Mouse (Mus musculus): Measurements from ENCODE around the gene Wdr76. TPM values are rescaled to one million over a fixed set of nuclear protein-coding genes. Genes with fewer than 3 reads are reported as not detected.
"Not testable (repeated sequence)": the region's sequence is repeated elsewhere in the genome, so short reads cannot be mapped to it uniquely, and the experiment has no call there.

Wdr76 gene
- total and polyA plus RNA-seq, 3 experiments: 21.8 to 23.2 TPM; not detected in 1

DNA sequence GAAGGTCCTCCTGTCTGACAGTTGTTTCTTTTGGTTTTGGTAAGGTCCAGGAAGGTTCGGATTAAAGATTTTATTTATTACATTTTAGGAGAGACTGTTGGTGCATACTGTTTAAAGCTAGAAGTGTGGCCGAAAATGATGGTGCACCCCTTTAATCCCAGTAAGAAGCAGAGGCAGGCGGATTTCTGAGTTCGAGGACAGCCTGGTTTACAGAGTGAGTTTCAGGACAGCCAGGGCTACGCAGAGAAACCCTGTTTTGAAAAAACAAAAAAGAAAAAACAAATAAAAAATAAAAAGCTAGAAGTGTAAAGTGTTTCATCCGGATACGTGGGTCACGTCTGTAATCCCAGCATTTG lies 32.4 kb upstream of the Wdr76 start:
- Histone ChIP-seq H3K27me3 (ENCODE audit: control insufficient read depth in 1 of 2, insufficient read depth in 2 of 2, low read length in 2 of 2) (no peaks in the 10 kb centered on the region), H3K9ac (ENCODE audit: control insufficient read depth, low read depth, low read length, poor library complexity, severe bottlenecking) (peak overlapping the region; percentile 91), H3K4me1 (ENCODE audit: control insufficient read depth in 1 of 2, insufficient read depth in 2 of 2, low read length in 2 of 2) (peaks cover 0 to 2% of the 10 kb centered on the region in 2 experiments; a peak in 3 of 4 replicates), H3K9me3 (replicated peaks; ENCODE audit: insufficient read depth, low read length) (no peaks in the 10 kb centered on the region), H3K36me3 (ENCODE audit: control insufficient read depth in 1 of 2, insufficient read depth in 2 of 2, low read length in 2 of 2) (peaks cover 0 to 2% of the 10 kb centered on the region in 2 experiments; a peak in 2 of 4 replicates), H3K79me2 (ENCODE audit: control insufficient read depth, insufficient read depth, low read length, poor library complexity) (peaks cover 6% of the 10 kb centered on the region), H3K4me3 (ENCODE audit: control insufficient read depth in 1 of 2, insufficient read depth in 1 of 2, low read depth in 2 of 2, low read length in 2 of 2) (peak overlapping the region; percentile 72 to 90), H3K27ac (ENCODE audit: control insufficient read depth, low read depth, low read length) (peak overlapping the region; percentile 95)
- DNase-seq (ENCODE audit: low read depth, low spot score): peak; percentile 50
- TF ChIP-seq RAD21 (IDR thresholded peaks at IDR 0.05; ENCODE audit: low read depth, low read length) (no peak), POLR2A (IDR thresholded peaks at IDR 0.05; ENCODE audit: control insufficient read depth in 1 of 2, insufficient read depth in 1 of 2, low read depth in 1 of 2, low read length in 2 of 2, poor library complexity in 1 of 2) (0 out of 4 replicates have a peak, but pooled peaks of 1 of the 2 experiments have one; percentile 30), MXI1 (IDR thresholded peaks at IDR 0.05; ENCODE audit: low read depth, low read length) (0 out of 2 replicates have a peak, but pooled peaks have one; percentile 7), GATA1 (IDR thresholded peaks at IDR 0.05; ENCODE audit: low read depth, low read length) (no peak)

DNA sequence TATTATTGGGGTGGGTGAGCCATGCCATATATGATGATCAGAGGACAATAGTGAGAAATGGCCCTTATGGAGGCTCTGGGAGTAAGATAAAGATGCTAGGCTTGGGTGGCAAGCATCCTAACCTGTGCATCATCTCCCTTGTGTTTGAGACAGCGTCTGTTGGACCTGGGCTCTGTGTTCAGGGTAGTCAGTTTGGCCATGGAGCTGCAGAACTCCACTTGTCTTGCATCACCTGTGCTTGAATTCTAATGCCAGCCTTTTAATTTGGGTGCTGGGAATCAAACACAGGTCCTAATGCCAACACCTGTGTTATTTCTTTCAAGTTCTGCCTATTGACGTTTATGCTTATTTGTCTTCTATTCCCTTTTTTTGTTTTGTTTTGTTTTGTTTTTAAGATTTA lies 31.2 kb upstream of the Wdr76 start:
- not testable (repeated sequence) for H3K27ac ChIP-seq (ENCODE audit: control insufficient read depth, low read depth, low read length); H3K36me3 ChIP-seq (ENCODE audit: control insufficient read depth in 1 of 2, insufficient read depth in 2 of 2, low read length in 2 of 2); H3K9ac ChIP-seq (ENCODE audit: control insufficient read depth, low read depth, low read length, poor library complexity, severe bottlenecking); H3K27me3 ChIP-seq (ENCODE audit: control insufficient read depth in 1 of 2, insufficient read depth in 2 of 2, low read length in 2 of 2); H3K4me3 ChIP-seq (ENCODE audit: control insufficient read depth in 1 of 2, insufficient read depth in 1 of 2, low read depth in 2 of 2, low read length in 2 of 2); DNase-seq (ENCODE audit: low read depth, low spot score); H3K79me2 ChIP-seq (ENCODE audit: control insufficient read depth, insufficient read depth, low read length, poor library complexity); H3K9me3 ChIP-seq (replicated peaks; ENCODE audit: insufficient read depth, low read length); H3K4me1 ChIP-seq (ENCODE audit: control insufficient read depth in 1 of 2, insufficient read depth in 2 of 2, low read length in 2 of 2)

DNA sequence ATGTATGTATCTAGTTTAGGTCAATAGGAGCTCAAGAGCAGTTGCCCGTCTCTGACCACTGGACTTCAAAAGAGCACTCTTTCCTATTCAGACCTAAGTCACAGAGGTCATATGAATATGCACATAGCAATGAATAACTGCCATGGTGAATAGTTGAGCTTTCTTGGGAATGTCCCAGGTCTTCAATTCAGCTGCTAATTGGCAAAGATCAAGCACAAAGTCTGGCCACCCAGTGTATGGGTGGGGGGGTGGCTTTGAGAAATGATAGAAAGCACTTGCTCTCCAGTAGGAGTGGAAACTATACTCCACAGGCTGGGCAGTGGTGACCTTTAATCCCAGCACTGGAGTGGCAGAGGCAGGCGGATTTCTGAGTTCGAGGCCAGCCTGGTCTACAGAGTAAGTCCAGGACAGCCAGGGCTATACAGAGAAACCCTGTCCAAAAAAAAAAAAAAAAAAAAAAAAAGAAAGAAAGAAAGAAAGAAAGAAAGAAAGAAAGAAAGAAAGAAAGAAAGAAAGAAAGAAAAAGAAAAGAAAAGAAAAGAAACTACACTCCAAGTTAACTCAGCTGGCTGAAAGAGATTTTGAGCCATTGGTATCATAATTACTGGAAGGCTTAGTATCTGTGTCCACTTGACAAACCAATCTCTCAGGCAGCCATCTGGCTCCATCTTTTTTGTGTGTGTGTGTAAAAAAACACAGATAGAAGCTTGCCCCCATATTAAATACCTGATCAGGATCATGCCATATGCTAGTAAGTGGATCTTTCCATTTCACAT lies 28.8 kb upstream of the Wdr76 start:
- H3K79me2 ChIP-seq (ENCODE audit: control insufficient read depth, insufficient read depth, low read length, poor library complexity): peaks cover 3% of the 10 kb centered on the region; the same call in 1 of the 2 replicates

DNA sequence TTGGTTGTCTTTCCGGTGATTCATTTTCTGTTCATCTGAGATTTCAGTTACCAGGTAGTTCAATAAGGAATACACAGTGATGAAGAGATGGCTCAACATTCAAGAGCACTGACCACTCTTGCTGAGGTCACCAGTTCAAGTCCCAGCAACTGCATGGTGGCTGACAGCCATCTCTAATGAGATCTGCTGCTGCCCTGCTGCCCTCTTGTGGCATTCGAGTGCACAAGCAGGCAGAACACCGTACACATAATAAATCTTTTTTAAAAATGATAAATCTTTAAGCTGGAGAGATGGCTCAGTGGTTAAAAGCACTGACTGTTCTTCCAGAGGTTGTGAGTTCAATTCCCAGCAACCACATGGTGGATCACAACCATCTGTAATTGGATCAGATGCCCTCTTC lies 26.0 kb upstream of the Wdr76 start:
- Histone ChIP-seq H3K4me3 (ENCODE audit: control insufficient read depth in 1 of 2, insufficient read depth in 1 of 2, low read depth in 2 of 2, low read length in 2 of 2) (no peak overlapping the region), H3K36me3 (ENCODE audit: control insufficient read depth in 1 of 2, insufficient read depth in 2 of 2, low read length in 2 of 2) (no peaks in the 10 kb centered on the region), H3K9me3 (replicated peaks; ENCODE audit: insufficient read depth, low read length) (no peaks in the 10 kb centered on the region), H3K79me2 (ENCODE audit: control insufficient read depth, insufficient read depth, low read length, poor library complexity) (no peaks in the 10 kb centered on the region), H3K9ac (ENCODE audit: control insufficient read depth, low read depth, low read length, poor library complexity, severe bottlenecking) (no peak overlapping the region), H3K4me1 (ENCODE audit: control insufficient read depth in 1 of 2, insufficient read depth in 2 of 2, low read length in 2 of 2) (no peaks in the 10 kb centered on the region), H3K27ac (ENCODE audit: control insufficient read depth, low read depth, low read length) (no peak overlapping the region), H3K27me3 (ENCODE audit: control insufficient read depth in 1 of 2, insufficient read depth in 2 of 2, low read length in 2 of 2) (no peaks in the 10 kb centered on the region)
- DNase-seq (ENCODE audit: low read depth, low spot score): peak; percentile 77
- TF ChIP-seq MYB (IDR thresholded peaks at IDR 0.05; ENCODE audit: low read depth, low read length): 0 out of 2 replicates have a peak, but pooled peaks have one; percentile 14
- TF ChIP-seq TBP (IDR thresholded peaks at IDR 0.05; ENCODE audit: low read depth, low read length): peak; percentile 87
- peak; percentile 28; the same call in 1 of the 2 replicates for TF ChIP-seq MAX (IDR thresholded peaks at IDR 0.05; ENCODE audit: low read length)
- peak; percentile 68 for TF ChIP-seq ZNF384 (IDR thresholded peaks at IDR 0.05; ENCODE audit: low read depth, low read length)
- 0 out of 2 replicates have a peak, but pooled peaks have one; percentile 32 for TF ChIP-seq SIN3A (IDR thresholded peaks at IDR 0.05; ENCODE audit: low read length)
- TF ChIP-seq USF1 (IDR thresholded peaks at IDR 0.05; ENCODE audit: low read depth, low read length): 0 out of 2 replicates have a peak, but pooled peaks have one; percentile 47
- no peak for TF ChIP-seq TCF12 (IDR thresholded peaks at IDR 0.05; ENCODE audit: low read depth, low read length)
- no peak for TF ChIP-seq POLR2AphosphoS5 (IDR thresholded peaks at IDR 0.05; ENCODE audit: borderline replicate concordance, low read depth, low read length)
- no peak for TF ChIP-seq MXI1 (IDR thresholded peaks at IDR 0.05; ENCODE audit: low read depth, low read length)
- TF ChIP-seq ZC3H11A (IDR thresholded peaks at IDR 0.05; ENCODE audit: low read depth, low read length): peak; percentile 80
- peak; percentile 78 to 87 (median 82) for TF ChIP-seq CTCF (IDR thresholded peaks at IDR 0.05 in 2 of 3, conservative IDR thresholded peaks at IDR 0.05 in 1 of 3; ENCODE audit: control insufficient read depth in 1 of 3, insufficient read depth in 1 of 3, low read depth in 2 of 3, low read length in 3 of 3, poor library complexity in 1 of 3, severe bottlenecking in 1 of 3)
- 0 out of 2 replicates have a peak, but pooled peaks have one; percentile 26 for TF ChIP-seq ZKSCAN1 (IDR thresholded peaks at IDR 0.05; ENCODE audit: low read depth, low read length)
- peak; percentile 78 for TF ChIP-seq SMC3 (IDR thresholded peaks at IDR 0.05; ENCODE audit: low read depth, low read length)
- TF ChIP-seq RCOR1 (IDR thresholded peaks at IDR 0.05; ENCODE audit: low read depth, low read length): peak; percentile 80

More for the DNA sequence above, 28.8 kb upstream of the Wdr76 start:
- Histone ChIP-seq H3K9me3 (replicated peaks; ENCODE audit: insufficient read depth, low read length) (no peaks in the 10 kb centered on the region), H3K36me3 (ENCODE audit: control insufficient read depth in 1 of 2, insufficient read depth in 2 of 2, low read length in 2 of 2) (peaks cover 0 to 2% of the 10 kb centered on the region in 2 experiments; a peak in 2 of 4 replicates), H3K9ac (ENCODE audit: control insufficient read depth, low read depth, low read length, poor library complexity, severe bottlenecking) (no peak overlapping the region), H3K27ac (ENCODE audit: control insufficient read depth, low read depth, low read length) (no peak overlapping the region), H3K27me3 (ENCODE audit: control insufficient read depth in 1 of 2, insufficient read depth in 2 of 2, low read length in 2 of 2) (no peaks in the 10 kb centered on the region), H3K4me1 (ENCODE audit: control insufficient read depth in 1 of 2, insufficient read depth in 2 of 2, low read length in 2 of 2) (peaks cover 0 to 2% of the 10 kb centered on the region in 2 experiments; a peak in 3 of 4 replicates), H3K4me3 (ENCODE audit: control insufficient read depth in 1 of 2, insufficient read depth in 1 of 2, low read depth in 2 of 2, low read length in 2 of 2) (no peak overlapping the region)
- TF ChIP-seq USF1 (IDR thresholded peaks at IDR 0.05; ENCODE audit: low read depth, low read length): no peak
- TF ChIP-seq ZMIZ1 (IDR thresholded peaks at IDR 0.05; ENCODE audit: low read depth, low read length): no peak
- TF ChIP-seq ZNF384 (IDR thresholded peaks at IDR 0.05; ENCODE audit: low read depth, low read length): peak; percentile 63; the same call in 1 of the 2 replicates
- no peak for TF ChIP-seq MYB (IDR thresholded peaks at IDR 0.05; ENCODE audit: low read depth, low read length)
- 0 out of 2 replicates have a peak, but pooled peaks have one; percentile 51 for TF ChIP-seq TBP (IDR thresholded peaks at IDR 0.05; ENCODE audit: low read depth, low read length)
- no peak for TF ChIP-seq MAFK (IDR thresholded peaks at IDR 0.05; ENCODE audit: borderline replicate concordance, low read depth, low read length)
- no peak for DNase-seq (ENCODE audit: low read depth, low spot score)
